Mouse (Mus musculus) heart, adult 2 months (tissue): Measurements from ENCODE around the gene Adamtsl1. TPM values are rescaled to one million over a fixed set of nuclear protein-coding genes. Genes with fewer than 3 reads are reported as not detected.

Source experiments
- DNase-seq, 2 experiments: peaks; one replicate each; pipeline ENCODE4 v3.0.0; 2021
- H3K27ac ChIP-seq: fragments of 200-600 bp; 2 replicates; pipeline ENCODE4 v1.8.1; 2022
- H3K27me3 ChIP-seq: fragments of 200-500 bp; 2 replicates; pipeline ENCODE4 v1.6.1; 2012; ENCODE audit warnings: mild to moderate bottlenecking, low read length, inconsistent platforms, mixed read lengths; ENCODE audit not compliant: control insufficient read depth, insufficient read depth
- H3K36me3 ChIP-seq: fragments of 200-500 bp; 2 replicates; pipeline ENCODE4 v1.6.1; 2012; ENCODE audit warnings: low read length, inconsistent platforms; ENCODE audit not compliant: control insufficient read depth, insufficient read depth
- H3K4me1 ChIP-seq: fragments of 200-500 bp; 2 replicates; pipeline ENCODE4 v1.6.1; 2011; ENCODE audit warnings: low read length; ENCODE audit not compliant: control insufficient read depth, insufficient read depth
- H3K4me3 ChIP-seq: fragments of 200-600 bp; 2 replicates; pipeline ENCODE4 v1.8.1; 2022
- H3K79me2 ChIP-seq: fragments of 200-500 bp; replicated peaks from 2 replicates; pipeline ENCODE4 v1.6.1; 2012; ENCODE audit warnings: mild to moderate bottlenecking, inconsistent platforms, low read length, moderate library complexity, mixed read lengths; ENCODE audit not compliant: control insufficient read depth, insufficient read depth
- H3K9ac ChIP-seq: fragments of 200-500 bp; 2 replicates; pipeline ENCODE4 v1.6.1; 2012; ENCODE audit warnings: low read depth, mild to moderate bottlenecking, control low read depth, inconsistent platforms, low read length, mixed read lengths
- CTCF ChIP-seq: fragments of 200-600 bp; IDR thresholded peaks from 2 replicates; pipeline ENCODE4 v1.8.1; 2022; ENCODE audit warnings: antibody characterized with exemption, mild to moderate bottlenecking, moderate library complexity
- EP300 ChIP-seq: fragments of 200-500 bp; IDR thresholded peaks from 2 replicates; pipeline ENCODE4 v1.6.1; 2011; ENCODE audit warnings: low read depth, low read length, control low read depth; ENCODE audit not compliant: insufficient read depth
- POLR2A ChIP-seq: fragments of 200-500 bp; IDR thresholded peaks from 2 replicates; pipeline ENCODE4 v1.6.1; 2011; ENCODE audit warnings: mild to moderate bottlenecking, low read depth, low read length, control low read depth; ENCODE audit not compliant: insufficient read depth
- WGBS: fragments of 180-500 bp; shearing (Covaris S2); methylation state at CpG from one replicate; pipeline ENCODE4 v1.1.7; 2018; 5-methylcytosine and 5-hydroxymethylcytosine counted together
- intact Hi-C: fragments of 180-260 bp; cut with DNase I; formaldehyde crosslinking; loops from one replicate; pipeline ENCODE4 v1.15.1; 2025
- polyA plus RNA-seq: library from polyadenylated mRNA; depleted of rRNA; stranded (reverse); fragments of >200 nt; gene quantifications from 2 replicates; pipeline ENCODE4 v1.2.3, GENCODE M21; 2012
- total RNA-seq, 2 experiments: library from RNA; stranded (reverse); gene quantifications; 2 replicates each; pipeline ENCODE4 v1.2.3; 2021

The Adamtsl1 gene
- total and polyA plus RNA-seq, 3 experiments, result 2.2 to 3.2 (median 2.4) TPM

- no peaks in the 10 kb centered on the region for H3K27me3 ChIP-seq
- H3K36me3 ChIP-seq, result no peaks in the 10 kb centered on the region
- WGBS, result 50% methylated on average over 3 of the region's 3 CpGs
These were observed 211.0 kb downstream of the Adamtsl1 start for GRCm38 (mm10) chr4:85724999-85725398.

GRCm38 (mm10) chr4:85727731-85728130 lies 213.8 kb downstream of the Adamtsl1 start:
- DNase-seq, result no peak
- Histone ChIP-seq H3K4me3 (no peak overlapping the region), H3K9ac (no peak overlapping the region), H3K4me1 (no peaks in the 10 kb centered on the region), H3K27ac (no peak overlapping the region), H3K27me3 (no peaks in the 10 kb centered on the region), H3K36me3 (no peaks in the 10 kb centered on the region), H3K79me2 (no peaks in the 10 kb centered on the region)
- TF ChIP-seq CTCF (no peak), POLR2A (no peak), EP300 (no peak)
- WGBS, result 50% methylated on average over 2 of the region's 2 CpGs
- intact Hi-C loops, result no loop called here

More at GRCm38 (mm10) chr4:85724999-85725398, 211.0 kb downstream of the Adamtsl1 start:
- Histone ChIP-seq H3K4me3 (no peak overlapping the region), H3K79me2 (no peaks in the 10 kb centered on the region), H3K4me1 (no peaks in the 10 kb centered on the region), H3K9ac (no peak overlapping the region), H3K27ac (no peak overlapping the region)
- no peak for DNase-seq
- intact Hi-C loops, result no loop called here
- no peak for TF ChIP-seq EP300
- TF ChIP-seq POLR2A, result no peak
- TF ChIP-seq CTCF, result no peak

GRCm38 (mm10) chr4:85728416-85728815 lies 214.4 kb downstream of the Adamtsl1 start:
- no peaks in the 10 kb centered on the region for H3K4me1 ChIP-seq
- H3K27me3 ChIP-seq, result no peaks in the 10 kb centered on the region
- no peak for DNase-seq
- H3K36me3 ChIP-seq, result no peaks in the 10 kb centered on the region
- no peak overlapping the region for H3K4me3 ChIP-seq
- H3K79me2 ChIP-seq, result no peaks in the 10 kb centered on the region
- no peak for TF ChIP-seq EP300
- TF ChIP-seq POLR2A, result no peak
- TF ChIP-seq CTCF, result no peak
- no peak overlapping the region for H3K9ac ChIP-seq
- 58% methylated on average over 1 of the region's 1 CpGs for WGBS
- no peak overlapping the region for H3K27ac ChIP-seq
- intact Hi-C loops, result no loop called here

- H3K9ac ChIP-seq, result no peak overlapping the region
- no peaks in the 10 kb centered on the region for H3K36me3 ChIP-seq
- no peaks in the 10 kb centered on the region for H3K79me2 ChIP-seq
- H3K4me3 ChIP-seq, result no peak overlapping the region
- no peaks in the 10 kb centered on the region for H3K27me3 ChIP-seq
- H3K27ac ChIP-seq, result no peak overlapping the region
- TF ChIP-seq POLR2A, result no peak
- no peak for TF ChIP-seq EP300
- TF ChIP-seq CTCF, result no peak
- intact Hi-C loops, result no loop called here
- H3K4me1 ChIP-seq, result no peaks in the 10 kb centered on the region
- 77% methylated on average over 4 of the region's 4 CpGs for WGBS
- DNase-seq, result no peak
These were observed 226.5 kb downstream of the Adamtsl1 start for GRCm38 (mm10) chr4:85740478-85740877.

- no peak overlapping the region for H3K27ac ChIP-seq
- H3K9ac ChIP-seq, result no peak overlapping the region
- H3K4me3 ChIP-seq, result no peak overlapping the region
- intact Hi-C loops, result no loop called here
- no peaks in the 10 kb centered on the region for H3K27me3 ChIP-seq
- TF ChIP-seq CTCF, result no peak
- no peak for TF ChIP-seq EP300
- TF ChIP-seq POLR2A, result no peak
- no peaks in the 10 kb centered on the region for H3K79me2 ChIP-seq
- WGBS, result 4% methylated on average over 3 of the region's 3 CpGs
- DNase-seq, result no peak
- no peaks in the 10 kb centered on the region for H3K36me3 ChIP-seq
- H3K4me1 ChIP-seq, result no peaks in the 10 kb centered on the region
These were observed 227.9 kb downstream of the Adamtsl1 start for GRCm38 (mm10) chr4:85741825-85742391.

GRCm38 (mm10) chr4:85743427-85743826 lies 229.5 kb downstream of the Adamtsl1 start:
- intact Hi-C loops, result no loop called here
- Histone ChIP-seq H3K27ac (no peak overlapping the region), H3K4me3 (no peak overlapping the region), H3K9ac (no peak overlapping the region), H3K27me3 (no peaks in the 10 kb centered on the region), H3K79me2 (no peaks in the 10 kb centered on the region), H3K36me3 (no peaks in the 10 kb centered on the region), H3K4me1 (no peaks in the 10 kb centered on the region)
- 95% methylated on average over 1 of the region's 1 CpGs for WGBS
- TF ChIP-seq CTCF (no peak), POLR2A (no peak), EP300 (no peak)
- DNase-seq, result no peak
